Mouse (Mus musculus): ENCODE measurements around the gene Bok. TPM values are rescaled to one million over a fixed set of nuclear protein-coding genes. Genes with fewer than 3 reads are reported as not detected.

Bok gene
- polyA plus RNA-seq, 1 experiment from 2014 or later: 8.7 TPM

- H3K9ac ChIP-seq: peak overlapping the region; percentile 25
- WGBS (ENCODE audit: insufficient replicate concordance): 7% methylated on average over 17 of the region's 17 CpGs
- H3K36me3 ChIP-seq: no peaks in the 10 kb centered on the region
- peak overlapping the region; percentile 38 for H3K4me3 ChIP-seq
- no peaks in the 10 kb centered on the region for H3K9me3 ChIP-seq (replicated peaks)
- peak; percentile 72 for ATAC-seq
- H3K27me3 ChIP-seq (replicated peaks): 0 out of 2 replicates have a peak, but pooled peaks cover 3% of the 10 kb centered on the region
- H3K4me1 ChIP-seq: peaks cover 33% of the 10 kb centered on the region
- H3K4me2 ChIP-seq: peak overlapping the region; percentile 63
- H3K27ac ChIP-seq: no peak overlapping the region
Measured at GRCm38 (mm10) chr1:93668791-93669548, 16.5 kb upstream of the Bok start.

GRCm38 (mm10) chr1:93669941-93670340, 15.5 kb upstream of the Bok start:
- Histone ChIP-seq H3K9ac (no peak overlapping the region), H3K4me2 (no peak overlapping the region), H3K9me3 (replicated peaks) (no peaks in the 10 kb centered on the region), H3K27ac (no peak overlapping the region), H3K36me3 (no peaks in the 10 kb centered on the region), H3K4me3 (no peak overlapping the region), H3K27me3 (replicated peaks) (0 out of 2 replicates have a peak, but pooled peaks cover 3% of the 10 kb centered on the region), H3K4me1 (peaks cover 33% of the 10 kb centered on the region)
- no peak for ATAC-seq

- H3K27me3 ChIP-seq (replicated peaks): no peaks in the 10 kb centered on the region
- no peaks in the 10 kb centered on the region for H3K9me3 ChIP-seq (replicated peaks)
- 64% methylated on average over 5 of the region's 5 CpGs for WGBS (ENCODE audit: insufficient replicate concordance)
- no peak overlapping the region for H3K4me2 ChIP-seq
- no peak overlapping the region for H3K27ac ChIP-seq
- H3K36me3 ChIP-seq: no peaks in the 10 kb centered on the region
- H3K9ac ChIP-seq: no peak overlapping the region
- H3K4me3 ChIP-seq: no peak overlapping the region
- peaks cover 17% of the 10 kb centered on the region for H3K4me1 ChIP-seq
- ATAC-seq: no peak
Measured at GRCm38 (mm10) chr1:93672682-93673081, 12.8 kb upstream of the Bok start.

GRCm38 (mm10) chr1:93678386-93678785, 7.1 kb upstream of the Bok start:
- 48% methylated on average over 2 of the region's 2 CpGs for WGBS (ENCODE audit: insufficient replicate concordance)
- no peaks in the 10 kb centered on the region for H3K9me3 ChIP-seq (replicated peaks)
- no peak overlapping the region for H3K4me2 ChIP-seq
- H3K36me3 ChIP-seq: no peaks in the 10 kb centered on the region
- H3K27ac ChIP-seq: no peak overlapping the region
- H3K27me3 ChIP-seq (replicated peaks): peaks cover 8% of the 10 kb centered on the region
- H3K9ac ChIP-seq: no peak overlapping the region
- 0 out of 2 replicates have a peak, but pooled peaks cover 4% of the 10 kb centered on the region for H3K4me1 ChIP-seq
- no peak overlapping the region for H3K4me3 ChIP-seq
- ATAC-seq: no peak

GRCm38 (mm10) chr1:93679889-93680568, 5.4 kb upstream of the Bok start:
- 0 out of 2 replicates have a peak, but pooled peaks have one; percentile 32 for ATAC-seq
- H3K27ac ChIP-seq: no peak overlapping the region
- 26% methylated on average over 7 of the region's 7 CpGs for WGBS (ENCODE audit: insufficient replicate concordance)
- H3K27me3 ChIP-seq (replicated peaks): peaks cover 23% of the 10 kb centered on the region
- no peaks in the 10 kb centered on the region for H3K36me3 ChIP-seq
- H3K4me2 ChIP-seq: no peak overlapping the region
- H3K9ac ChIP-seq: no peak overlapping the region
- H3K9me3 ChIP-seq (replicated peaks): no peaks in the 10 kb centered on the region
- 0 out of 2 replicates have a peak, but pooled peaks cover 4% of the 10 kb centered on the region for H3K4me1 ChIP-seq
- H3K4me3 ChIP-seq: no peak overlapping the region

- 9% methylated on average over 51 of the region's 51 CpGs for WGBS (ENCODE audit: insufficient replicate concordance)
- ATAC-seq: peak; percentile 53
- Histone ChIP-seq H3K4me2 (peak overlapping the region; percentile 70), H3K4me1 (peaks cover 12% of the 10 kb centered on the region; the same call in 1 of the 2 replicates), H3K27ac (no peak overlapping the region), H3K9me3 (replicated peaks) (no peaks in the 10 kb centered on the region), H3K9ac (peak overlapping the region; percentile 41; the same call in 1 of the 2 replicates), H3K4me3 (peak overlapping the region; percentile 54), H3K27me3 (replicated peaks) (peaks cover 57% of the 10 kb centered on the region), H3K36me3 (no peaks in the 10 kb centered on the region)
Measured at GRCm38 (mm10) chr1:93686245-93686960, 943 bp downstream of the Bok start.

GRCm38 (mm10) chr1:93686961-93687320, 1.5 kb downstream of the Bok start:
- H3K9me3 ChIP-seq (replicated peaks): no peaks in the 10 kb centered on the region
- no peaks in the 10 kb centered on the region for H3K36me3 ChIP-seq
- no peak for ATAC-seq
- no peak overlapping the region for H3K9ac ChIP-seq
- peaks cover 12% of the 10 kb centered on the region; the same call in 1 of the 2 replicates for H3K4me1 ChIP-seq
- H3K27ac ChIP-seq: no peak overlapping the region
- H3K4me2 ChIP-seq: peak overlapping the region; percentile 70; the same call in 1 of the 2 replicates
- H3K4me3 ChIP-seq: no peak overlapping the region
- peaks cover 57% of the 10 kb centered on the region for H3K27me3 ChIP-seq (replicated peaks)
- 65% methylated on average over 3 of the region's 3 CpGs for WGBS (ENCODE audit: insufficient replicate concordance)

- H3K9ac ChIP-seq: no peak overlapping the region
- H3K4me1 ChIP-seq: peaks cover 12% of the 10 kb centered on the region; the same call in 1 of the 2 replicates
- H3K4me2 ChIP-seq: no peak overlapping the region
- 58% methylated on average over 8 of the region's 8 CpGs for WGBS (ENCODE audit: insufficient replicate concordance)
- H3K36me3 ChIP-seq: no peaks in the 10 kb centered on the region
- no peak overlapping the region for H3K27ac ChIP-seq
- H3K9me3 ChIP-seq (replicated peaks): no peaks in the 10 kb centered on the region
- H3K27me3 ChIP-seq (replicated peaks): peaks cover 51% of the 10 kb centered on the region
- ATAC-seq: no peak
- H3K4me3 ChIP-seq: no peak overlapping the region
Measured at GRCm38 (mm10) chr1:93688154-93688553, 2.7 kb downstream of the Bok start.

- 62% methylated on average over 7 of the region's 7 CpGs for WGBS (ENCODE audit: insufficient replicate concordance)
- Histone ChIP-seq H3K9ac (no peak overlapping the region), H3K36me3 (no peaks in the 10 kb centered on the region), H3K27ac (no peak overlapping the region), H3K27me3 (replicated peaks) (peaks cover 34% of the 10 kb centered on the region), H3K4me3 (no peak overlapping the region), H3K9me3 (replicated peaks) (no peaks in the 10 kb centered on the region), H3K4me1 (peaks cover 15% of the 10 kb centered on the region; the same call in 1 of the 2 replicates), H3K4me2 (no peak overlapping the region)
- no peak for ATAC-seq
Measured at GRCm38 (mm10) chr1:93689901-93690496, 4.5 kb downstream of the Bok start.

- 72% methylated on average over 8 of the region's 8 CpGs for WGBS (ENCODE audit: insufficient replicate concordance)
- no peaks in the 10 kb centered on the region for H3K36me3 ChIP-seq
- no peak overlapping the region for H3K4me3 ChIP-seq
- H3K9me3 ChIP-seq (replicated peaks): no peaks in the 10 kb centered on the region
- no peak overlapping the region for H3K4me2 ChIP-seq
- H3K4me1 ChIP-seq: 0 out of 2 replicates have a peak, but pooled peaks cover 8% of the 10 kb centered on the region
- H3K9ac ChIP-seq: no peak overlapping the region
- peaks cover 23% of the 10 kb centered on the region for H3K27me3 ChIP-seq (replicated peaks)
- ATAC-seq: no peak
- no peak overlapping the region for H3K27ac ChIP-seq
Measured at GRCm38 (mm10) chr1:93691106-93691505, 5.6 kb downstream of the Bok start.

- no peak overlapping the region for H3K27ac ChIP-seq
- H3K9me3 ChIP-seq (replicated peaks): no peaks in the 10 kb centered on the region
- H3K9ac ChIP-seq: no peak overlapping the region
- no peak overlapping the region for H3K4me2 ChIP-seq
- 0 out of 2 replicates have a peak, but pooled peaks cover 3% of the 10 kb centered on the region for H3K4me1 ChIP-seq
- no peak overlapping the region for H3K4me3 ChIP-seq
- H3K36me3 ChIP-seq: no peaks in the 10 kb centered on the region
- peaks cover 16% of the 10 kb centered on the region for H3K27me3 ChIP-seq (replicated peaks)
- ATAC-seq: no peak
- WGBS (ENCODE audit: insufficient replicate concordance): 56% methylated on average over 10 of the region's 10 CpGs
Measured at GRCm38 (mm10) chr1:93691786-93692357, 6.4 kb downstream of the Bok start.
